Mouse (Mus musculus): ENCODE measurements around the gene Il13ra1. TPM values are rescaled to one million over a fixed set of nuclear protein-coding genes. Genes with fewer than 3 reads are reported as not detected.

Il13ra1 gene
- 0.40 TPM in 1 of 2 replicates, not detected in the other for polyA plus RNA-seq (2012; ENCODE audit: insufficient read depth, low replicate concordance)

DNA sequence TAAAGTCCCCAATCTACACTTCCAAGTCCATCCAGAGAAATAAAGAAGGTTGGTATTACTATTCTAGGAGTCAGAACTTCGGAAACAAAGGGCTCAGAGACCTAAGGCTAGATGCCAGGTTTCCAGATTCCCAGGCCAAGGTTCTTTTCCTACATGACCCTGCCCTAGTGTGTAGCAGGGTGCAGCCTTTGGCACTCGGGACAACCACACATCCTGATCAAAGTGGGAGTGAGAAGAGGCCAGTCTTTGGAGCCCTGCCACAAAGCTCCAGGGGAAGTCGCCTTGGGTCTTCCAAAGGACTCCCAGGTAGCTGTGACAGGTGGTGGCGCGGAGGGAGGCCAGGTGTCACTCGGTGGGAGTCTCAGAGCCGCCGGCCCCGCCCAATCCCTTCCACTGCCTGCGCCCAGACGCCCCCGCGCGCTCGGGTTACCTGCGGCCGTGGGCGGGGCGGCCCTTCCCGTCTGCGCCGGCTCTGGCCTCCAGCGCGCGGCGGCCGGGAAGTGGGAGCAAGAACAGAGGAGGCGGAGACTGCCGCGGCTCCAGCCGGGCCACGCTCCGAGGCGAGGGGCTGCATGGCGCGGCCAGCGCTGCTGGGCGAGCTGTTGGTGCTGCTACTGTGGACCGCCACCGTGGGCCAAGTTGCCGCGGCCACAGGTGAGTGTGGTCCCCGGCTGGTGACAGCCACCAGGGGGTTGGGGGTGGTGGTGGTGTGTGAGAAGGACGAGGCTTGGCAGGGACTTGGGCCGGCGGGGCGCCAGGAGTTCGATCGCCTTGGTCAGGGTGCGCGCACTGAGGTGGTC, at the start of gene Il13ra1:
Il13ra1 (plus strand) TSS at position 489 of the 800 bp plus-strand sequence.
- Histone ChIP-seq H3K9me3 (0 out of 2 replicates have a peak, but pooled peaks cover 11% of the 10 kb centered on the region), H3K36me3 (replicated peaks; ENCODE audit: low read length) (no peaks in the 10 kb centered on the region), H3K27me3 (replicated peaks) (peaks cover 46% of the 10 kb centered on the region), H3K4me1 (peaks cover 10% of the 10 kb centered on the region), H3K4me3 (replicated peaks) (peak within 1 kb of the TSS; percentile 90)
- TF ChIP-seq FLI1 (IDR thresholded peaks at IDR 0.05; ENCODE audit: low read length), result no peak
- TF ChIP-seq GATA1 (IDR thresholded peaks at IDR 0.05; ENCODE audit: borderline replicate concordance, low read length), result no peak

DNA sequence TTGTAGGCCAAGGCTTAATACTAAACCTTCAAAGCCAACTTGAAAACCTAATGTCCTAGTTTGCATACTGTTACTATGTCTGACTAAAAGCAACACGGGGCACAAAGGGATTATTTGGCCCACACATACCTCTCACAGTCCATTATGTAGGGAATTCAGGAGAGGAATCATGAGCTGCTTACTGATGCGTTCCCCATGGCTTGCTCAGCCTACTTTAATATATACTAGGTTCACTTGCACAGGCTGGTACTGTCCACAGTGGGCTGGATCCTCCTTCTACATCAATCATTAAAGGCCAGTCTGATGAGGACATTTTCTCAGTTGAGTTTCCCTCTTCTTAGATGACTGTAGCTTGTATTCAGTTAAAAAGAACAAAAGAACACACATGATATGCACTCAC, 37.9 kb upstream of the Il13ra1 start:
- Histone ChIP-seq H3K4me3 (replicated peaks) (no peak overlapping the region), H3K4me1 (no peaks in the 10 kb centered on the region), H3K27me3 (replicated peaks) (no peaks in the 10 kb centered on the region), H3K36me3 (replicated peaks; ENCODE audit: low read length) (peaks cover 2% of the 10 kb centered on the region), H3K9me3 (no peaks in the 10 kb centered on the region)
- no peak for TF ChIP-seq FLI1 (IDR thresholded peaks at IDR 0.05; ENCODE audit: low read length)
- TF ChIP-seq GATA1 (IDR thresholded peaks at IDR 0.05; ENCODE audit: borderline replicate concordance, low read length), result no peak

DNA sequence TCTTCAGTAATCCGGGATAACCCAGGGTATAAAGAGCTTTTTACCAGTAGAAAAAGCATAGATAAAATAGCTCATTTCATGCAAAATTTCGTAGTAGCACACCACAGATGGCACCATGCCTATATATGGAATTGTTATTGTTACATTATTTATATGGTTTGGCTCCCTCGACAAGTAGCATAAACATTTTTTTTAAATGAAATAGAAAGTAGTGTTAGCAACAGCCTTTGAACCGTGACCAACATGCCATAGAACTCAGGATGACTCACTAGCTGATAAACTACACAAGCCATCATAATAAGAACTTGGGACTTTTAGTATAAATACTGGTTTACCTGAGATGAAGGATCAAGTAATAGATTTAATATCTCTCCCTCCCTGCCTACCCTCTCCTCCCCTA, 34.7 kb upstream of the Il13ra1 start:
- no peak for TF ChIP-seq GATA1 (IDR thresholded peaks at IDR 0.05; ENCODE audit: borderline replicate concordance, low read length)
- no peak for TF ChIP-seq FLI1 (IDR thresholded peaks at IDR 0.05; ENCODE audit: low read length)
- Histone ChIP-seq H3K36me3 (replicated peaks; ENCODE audit: low read length) (peaks cover 2% of the 10 kb centered on the region), H3K4me3 (replicated peaks) (no peak overlapping the region), H3K4me1 (no peaks in the 10 kb centered on the region; the same call in 1 of the 2 replicates), H3K9me3 (no peaks in the 10 kb centered on the region), H3K27me3 (replicated peaks) (no peaks in the 10 kb centered on the region)

DNA sequence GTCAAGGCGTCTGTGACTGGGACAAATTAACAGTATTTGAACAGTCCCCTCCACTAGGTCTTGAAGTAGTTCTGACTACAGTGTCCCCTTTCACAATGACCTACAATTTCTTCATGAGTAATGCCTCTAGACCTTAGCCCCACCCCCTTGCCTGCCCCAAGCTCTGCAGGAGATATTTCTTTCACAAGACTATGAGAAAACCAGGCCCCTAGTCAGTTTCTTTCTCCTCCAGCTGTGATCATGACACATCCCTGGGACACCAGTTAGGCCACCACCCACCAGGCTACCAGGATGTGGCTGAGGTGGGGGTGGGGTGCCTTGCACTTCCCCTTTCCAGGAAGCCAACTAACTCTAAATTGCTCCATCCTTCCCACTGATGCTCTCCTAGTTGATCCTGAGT, 29.0 kb upstream of the Il13ra1 start:
- no peak overlapping the region for H3K4me3 ChIP-seq (replicated peaks)
- TF ChIP-seq GATA1 (IDR thresholded peaks at IDR 0.05; ENCODE audit: borderline replicate concordance, low read length) (no peak), FLI1 (IDR thresholded peaks at IDR 0.05; ENCODE audit: low read length) (no peak)
- peaks cover 7% of the 10 kb centered on the region for H3K27me3 ChIP-seq (replicated peaks)
- no peaks in the 10 kb centered on the region for H3K36me3 ChIP-seq (replicated peaks; ENCODE audit: low read length)
- H3K9me3 ChIP-seq, result no peaks in the 10 kb centered on the region
- H3K4me1 ChIP-seq, result peaks cover 9% of the 10 kb centered on the region

DNA sequence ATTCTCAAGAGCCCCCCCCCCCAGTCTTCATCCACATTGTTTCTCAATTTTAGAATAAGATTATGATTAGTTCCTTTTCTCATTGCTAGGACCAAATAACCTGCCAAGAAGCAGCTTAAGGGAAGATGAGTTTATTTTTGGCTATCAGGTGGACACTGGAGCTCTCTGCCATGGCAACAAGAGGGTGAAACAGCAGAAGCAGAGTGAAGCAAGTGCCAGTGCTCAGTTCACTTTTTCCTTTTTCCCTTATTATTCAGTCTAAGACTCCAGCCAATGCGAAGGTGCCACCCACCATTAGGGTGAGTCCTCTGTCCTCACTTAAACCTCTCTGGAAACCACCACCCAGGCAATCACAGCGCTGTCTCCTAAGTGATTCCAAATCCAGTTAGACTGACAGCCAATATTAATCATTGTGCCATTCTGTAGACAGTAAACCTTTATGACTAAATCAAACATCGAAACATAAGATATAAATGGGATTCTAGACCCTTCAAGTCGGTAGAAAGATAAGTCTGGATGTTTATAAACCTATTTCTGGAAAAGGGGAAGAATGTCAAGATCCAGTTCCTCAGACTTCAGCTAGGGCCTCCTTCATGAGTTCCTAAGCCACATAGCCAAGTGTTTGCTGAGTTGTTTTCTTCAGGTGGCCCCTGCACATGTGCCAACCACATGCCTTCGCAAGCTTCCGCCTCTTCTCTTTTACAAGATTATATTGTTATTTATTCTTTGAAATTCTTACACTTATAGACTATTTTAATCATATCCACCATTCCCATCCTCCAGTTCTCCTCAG, 23.2 kb upstream of the Il13ra1 start:
- Histone ChIP-seq H3K9me3 (no peaks in the 10 kb centered on the region), H3K4me3 (replicated peaks) (no peak overlapping the region), H3K36me3 (replicated peaks; ENCODE audit: low read length) (no peaks in the 10 kb centered on the region), H3K27me3 (replicated peaks) (peaks cover 5% of the 10 kb centered on the region), H3K4me1 (no peaks in the 10 kb centered on the region)
- TF ChIP-seq GATA1 (IDR thresholded peaks at IDR 0.05; ENCODE audit: borderline replicate concordance, low read length) (no peak), FLI1 (IDR thresholded peaks at IDR 0.05; ENCODE audit: low read length) (no peak)

DNA sequence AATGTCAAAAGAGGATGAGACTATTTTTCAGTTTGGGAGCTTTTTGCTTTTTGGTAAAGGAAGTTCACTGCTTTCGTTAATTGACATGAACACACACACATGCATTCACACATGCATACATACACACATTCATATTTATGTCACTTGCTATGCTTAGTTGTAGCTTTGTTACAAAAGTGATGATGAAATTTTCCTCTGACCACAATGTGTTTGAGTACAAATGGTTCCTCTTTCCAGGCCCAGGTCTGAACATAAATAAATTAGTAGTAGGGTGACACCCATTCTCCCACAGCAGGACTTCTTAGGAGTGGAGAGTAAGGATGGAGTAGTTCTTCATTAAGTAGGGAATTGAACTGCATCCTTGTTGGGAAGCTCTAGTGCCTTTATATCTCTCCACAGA, 11.0 kb upstream of the Il13ra1 start:
- H3K36me3 ChIP-seq (replicated peaks; ENCODE audit: low read length), result no peaks in the 10 kb centered on the region
- TF ChIP-seq GATA1 (IDR thresholded peaks at IDR 0.05; ENCODE audit: borderline replicate concordance, low read length) (no peak), FLI1 (IDR thresholded peaks at IDR 0.05; ENCODE audit: low read length) (no peak)
- no peaks in the 10 kb centered on the region for H3K4me1 ChIP-seq
- H3K9me3 ChIP-seq, result no peaks in the 10 kb centered on the region
- peaks cover 5% of the 10 kb centered on the region for H3K27me3 ChIP-seq (replicated peaks)
- H3K4me3 ChIP-seq (replicated peaks), result no peak overlapping the region

DNA sequence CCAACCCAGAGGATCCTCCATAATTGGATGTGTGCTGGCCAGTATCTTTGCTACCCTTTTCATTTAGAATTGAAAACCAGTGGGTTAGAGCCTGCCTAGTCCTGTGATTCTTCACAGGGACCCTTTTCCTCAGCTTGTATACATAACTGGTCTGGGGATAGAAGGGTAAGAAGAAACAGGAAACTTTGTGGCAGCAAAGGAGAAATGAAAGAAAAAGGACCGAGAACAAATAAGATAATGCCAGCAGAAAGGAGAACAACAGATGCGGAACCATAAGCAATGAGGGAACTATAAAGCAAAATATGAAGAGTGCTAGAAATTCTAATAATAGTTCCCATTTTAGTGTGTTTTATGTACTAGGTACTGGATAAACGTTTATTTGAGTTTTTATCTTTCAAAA, 10.6 kb upstream of the Il13ra1 start:
- H3K9me3 ChIP-seq, result no peaks in the 10 kb centered on the region
- H3K4me3 ChIP-seq (replicated peaks), result no peak overlapping the region
- TF ChIP-seq FLI1 (IDR thresholded peaks at IDR 0.05; ENCODE audit: low read length), result no peak
- no peak for TF ChIP-seq GATA1 (IDR thresholded peaks at IDR 0.05; ENCODE audit: borderline replicate concordance, low read length)
- no peaks in the 10 kb centered on the region for H3K4me1 ChIP-seq
- peaks cover 5% of the 10 kb centered on the region for H3K27me3 ChIP-seq (replicated peaks)
- H3K36me3 ChIP-seq (replicated peaks; ENCODE audit: low read length), result no peaks in the 10 kb centered on the region

DNA sequence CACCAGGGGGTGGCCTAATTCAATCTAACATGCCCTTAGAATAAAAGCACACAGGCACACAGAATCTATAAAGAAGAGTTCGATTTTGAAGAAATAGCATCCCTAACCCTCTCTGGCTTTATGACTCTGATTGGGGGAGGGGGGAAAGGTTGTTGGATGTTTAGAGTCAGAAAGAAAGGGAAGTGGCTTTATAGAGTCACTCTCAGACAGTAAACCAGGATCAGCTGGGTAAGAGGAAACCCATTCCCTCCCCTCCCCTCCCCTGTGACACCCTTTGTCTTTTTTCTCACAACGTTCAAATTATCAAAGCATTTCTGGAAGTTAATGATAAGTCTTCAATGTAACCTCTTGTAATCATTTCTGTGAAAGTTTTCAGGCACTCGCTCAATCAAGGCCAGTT, 3.3 kb upstream of the Il13ra1 start:
- H3K36me3 ChIP-seq (replicated peaks; ENCODE audit: low read length), result no peaks in the 10 kb centered on the region
- no peak for TF ChIP-seq GATA1 (IDR thresholded peaks at IDR 0.05; ENCODE audit: borderline replicate concordance, low read length)
- TF ChIP-seq FLI1 (IDR thresholded peaks at IDR 0.05; ENCODE audit: low read length), result no peak

DNA sequence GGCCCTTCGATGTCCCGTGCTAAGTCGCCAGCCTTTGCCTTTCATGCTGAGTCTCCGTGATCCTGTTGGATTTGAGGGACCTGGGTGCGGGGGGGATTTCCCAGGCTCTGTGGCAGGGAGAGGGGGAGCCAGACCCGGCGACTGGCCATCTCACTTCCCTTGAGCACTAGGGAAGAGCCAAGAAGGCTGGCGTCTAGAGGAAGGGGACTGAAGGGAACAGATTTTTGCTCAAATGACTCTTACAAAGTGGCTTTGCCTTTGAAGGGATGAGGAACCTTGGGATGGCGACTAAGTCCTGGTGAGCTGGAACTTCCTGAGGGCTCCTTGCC, 476 bp downstream of the Il13ra1 start:
- Histone ChIP-seq H3K27me3 (replicated peaks) (peaks cover 40% of the 10 kb centered on the region), H3K9me3 (0 out of 2 replicates have a peak, but pooled peaks cover 11% of the 10 kb centered on the region), H3K4me1 (peaks cover 10% of the 10 kb centered on the region), H3K36me3 (replicated peaks; ENCODE audit: low read length) (no peaks in the 10 kb centered on the region), H3K4me3 (replicated peaks) (peak overlapping the region; percentile 90)
- TF ChIP-seq FLI1 (IDR thresholded peaks at IDR 0.05; ENCODE audit: low read length) (no peak), GATA1 (IDR thresholded peaks at IDR 0.05; ENCODE audit: borderline replicate concordance, low read length) (no peak)

More for the DNA sequence above, 3.3 kb upstream of the Il13ra1 start:
- Histone ChIP-seq H3K4me3 (replicated peaks) (no peak overlapping the region), H3K4me1 (peaks cover 10% of the 10 kb centered on the region), H3K27me3 (replicated peaks) (peaks cover 41% of the 10 kb centered on the region), H3K9me3 (0 out of 2 replicates have a peak, but pooled peaks cover 11% of the 10 kb centered on the region)

DNA sequence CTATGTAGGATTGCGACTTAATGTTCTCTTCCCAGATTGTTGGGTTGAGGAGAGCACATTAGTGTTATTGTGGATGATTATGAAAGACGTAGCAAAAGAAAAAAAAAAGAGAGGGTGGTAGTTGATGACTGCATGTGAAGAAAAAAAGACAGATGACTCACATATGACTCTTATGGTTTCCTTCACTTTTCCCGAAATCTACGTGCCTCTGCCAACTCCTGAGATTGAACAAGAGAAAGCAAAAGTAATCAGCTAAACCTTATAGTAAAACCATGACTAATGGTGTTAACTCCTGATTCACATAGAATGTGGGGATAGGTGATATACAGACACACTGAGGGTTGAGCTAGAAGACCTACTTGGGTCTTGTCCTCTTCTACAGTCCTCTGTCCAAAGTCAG, 3.3 kb downstream of the Il13ra1 start:
- no peak for TF ChIP-seq GATA1 (IDR thresholded peaks at IDR 0.05; ENCODE audit: borderline replicate concordance, low read length)
- TF ChIP-seq FLI1 (IDR thresholded peaks at IDR 0.05; ENCODE audit: low read length), result no peak
- Histone ChIP-seq H3K4me3 (replicated peaks) (no peak overlapping the region), H3K27me3 (replicated peaks) (peaks cover 42% of the 10 kb centered on the region), H3K9me3 (0 out of 2 replicates have a peak, but pooled peaks cover 11% of the 10 kb centered on the region), H3K4me1 (peaks cover 7% of the 10 kb centered on the region), H3K36me3 (replicated peaks; ENCODE audit: low read length) (no peaks in the 10 kb centered on the region)

Data from megakaryocyte, embryonic 14.5 days (primary cell).